Mouse (Mus musculus): ENCODE measurements around the gene Sec24b. TPM values are rescaled to one million over a fixed set of nuclear protein-coding genes. Genes with fewer than 3 reads are reported as not detected.

Sec24b gene
- polyA plus RNA-seq, 1 experiment from 2014 or later, result 37.7 TPM

Other genes with a start within 250 kb of the Sec24b start
- 0.27 and 0.43 TPM in 2 replicates for gene Rrh, start 239.0 kb downstream of the Sec24b start, polyA plus RNA-seq (2016; fragmentation: Nextera tagmentation; extraction: Ambion mirVana)
- gene Gar1, start 230.2 kb downstream of the Sec24b start, polyA plus RNA-seq (2016; fragmentation: Nextera tagmentation; extraction: Ambion mirVana), result 109 TPM in 2 replicates
- gene Cfi, start 225.7 kb downstream of the Sec24b start, polyA plus RNA-seq (2016; fragmentation: Nextera tagmentation; extraction: Ambion mirVana), result 0.39 and 0.59 TPM in 2 replicates
- gene Pla2g12a, start 182.9 kb downstream of the Sec24b start, polyA plus RNA-seq (2016; fragmentation: Nextera tagmentation; extraction: Ambion mirVana), result 25.5 and 28.4 TPM in 2 replicates
- 96.0 and 106 TPM in 2 replicates for gene Casp6, start 160.1 kb downstream of the Sec24b start, polyA plus RNA-seq (2016; fragmentation: Nextera tagmentation; extraction: Ambion mirVana)
- 1.2 and 1.4 TPM in 2 replicates for gene Mcub, start 91.3 kb downstream of the Sec24b start, polyA plus RNA-seq (2016; fragmentation: Nextera tagmentation; extraction: Ambion mirVana)
- 6.9 and 9.1 TPM in 2 replicates for gene Col25a1, start 69.9 kb upstream of the Sec24b start, polyA plus RNA-seq (2016; fragmentation: Nextera tagmentation; extraction: Ambion mirVana)

All from embryonic facial prominence, embryonic 10.5 days (tissue).